Mouse (Mus musculus) embryonic facial prominence, embryonic 11.5 days (tissue): ENCODE measurements around the gene Hrh2. TPM values are rescaled to one million over a fixed set of nuclear protein-coding genes. Genes with fewer than 3 reads are reported as not detected.
A peak's percentile ranks its signal among the peaks of the same experiment; 100 is the strongest.

Source experiments
- ATAC-seq: fragments of 200-750 bp; cut with Nextera tagmentation; replicated peaks from 2 replicates; pipeline ENCODE4 v1.8.0; 2017; ENCODE audit warnings: low read depth; ENCODE audit not compliant: insufficient number of reproducible peaks, low FRiP score, low TSS enrichment
- DNase-seq: peaks from one replicate; pipeline ENCODE4 v3.0.0-alpha.2; 2015; ENCODE audit warnings: low spot score
- H3K27ac ChIP-seq: fragments of 300-500 bp; sonication (generic); replicated peaks from 2 replicates; pipeline ENCODE4 v1.5.1; 2014; ENCODE audit warnings: mild to moderate bottlenecking, low read depth, low read length, control low read depth
- H3K27me3 ChIP-seq: fragments of 300-500 bp; sonication (generic); 2 replicates; pipeline ENCODE4 v1.6.1; 2014; ENCODE audit warnings: mild to moderate bottlenecking, low read length, moderate library complexity, mixed read lengths; ENCODE audit not compliant: control insufficient read depth, insufficient read depth
- H3K36me3 ChIP-seq: fragments of 300-500 bp; sonication (generic); replicated peaks from 2 replicates; pipeline ENCODE4 v1.6.1; 2014; ENCODE audit warnings: low read depth, mild to moderate bottlenecking, low read length, moderate library complexity, mixed read lengths; ENCODE audit not compliant: control insufficient read depth, insufficient read depth
- H3K4me1 ChIP-seq: fragments of 300-500 bp; sonication (generic); 2 replicates; pipeline ENCODE4 v1.6.1; 2014; ENCODE audit warnings: low read length, mixed read lengths; ENCODE audit not compliant: control insufficient read depth, insufficient read depth
- H3K4me2 ChIP-seq: fragments of 300-500 bp; sonication (generic); 2 replicates; pipeline ENCODE4 v1.6.1; 2014; ENCODE audit warnings: low read depth, mild to moderate bottlenecking, control low read depth, low read length, moderate library complexity
- H3K4me3 ChIP-seq: fragments of 300-500 bp; sonication (generic); 2 replicates; pipeline ENCODE4 v1.5.1; 2014; ENCODE audit warnings: low read depth, low read length, control low read depth
- H3K9ac ChIP-seq: fragments of 300-500 bp; sonication (generic); replicated peaks from 2 replicates; pipeline ENCODE4 v1.6.1; 2014; ENCODE audit warnings: mild to moderate bottlenecking, control low read depth, low read length
- H3K9me3 ChIP-seq: fragments of 300-500 bp; sonication (generic); replicated peaks from 2 replicates; pipeline ENCODE4 v1.6.1; 2016; ENCODE audit warnings: mild to moderate bottlenecking, low read length, inconsistent platforms, mixed read lengths; ENCODE audit not compliant: control insufficient read depth
- WGBS: fragments of 180-500 bp; shearing (Covaris S2); extraction: QIAGEN DNeasy Blood & Tissue Kit; methylation state at CpG from one replicate; pipeline ENCODE4 v1.1.7; 2014; 5-methylcytosine and 5-hydroxymethylcytosine counted together
- polyA plus RNA-seq: library from polyadenylated mRNA; unstranded; fragments of >200 nt; fragmentation: Nextera tagmentation; extraction: Ambion mirVana; gene quantifications from 2 replicates; pipeline ENCODE4 v1.2.1, GENCODE M21; 2014

Hrh2 gene
- polyA plus RNA-seq, 1 experiment from 2014 or later: 0.06 TPM

- no peak overlapping the region for H3K4me2 ChIP-seq
- no peak for DNase-seq
- H3K27ac ChIP-seq: no peak overlapping the region
- no peak overlapping the region for H3K9ac ChIP-seq
- no peak for ATAC-seq
- no peak overlapping the region for H3K4me3 ChIP-seq
- H3K36me3 ChIP-seq: no peaks in the 10 kb centered on the region
- no peaks in the 10 kb centered on the region for H3K4me1 ChIP-seq
- WGBS: 90% methylated on average over 4 of the region's 4 CpGs
- no peaks in the 10 kb centered on the region for H3K9me3 ChIP-seq
- no peaks in the 10 kb centered on the region for H3K27me3 ChIP-seq
These were observed 29.8 kb downstream of the Hrh2 start for GRCm38 (mm10) chr13:54221631-54222179.

GRCm38 (mm10) chr13:54222921-54223769, 31.2 kb downstream of the Hrh2 start:
- DNase-seq: no peak
- no peak overlapping the region for H3K27ac ChIP-seq
- H3K4me1 ChIP-seq: no peaks in the 10 kb centered on the region
- H3K4me2 ChIP-seq: no peak overlapping the region
- no peaks in the 10 kb centered on the region for H3K9me3 ChIP-seq
- no peaks in the 10 kb centered on the region for H3K36me3 ChIP-seq
- no peak overlapping the region for H3K4me3 ChIP-seq
- no peak for ATAC-seq
- WGBS: 60% methylated on average over 13 of the region's 13 CpGs
- no peak overlapping the region for H3K9ac ChIP-seq
- H3K27me3 ChIP-seq: no peaks in the 10 kb centered on the region

- no peak overlapping the region for H3K9ac ChIP-seq
These were observed 36.1 kb downstream of the Hrh2 start for GRCm38 (mm10) chr13:54227916-54228483.

GRCm38 (mm10) chr13:54230081-54230480, 38.2 kb downstream of the Hrh2 start:
- Histone ChIP-seq H3K9ac (no peak overlapping the region), H3K9me3 (no peaks in the 10 kb centered on the region), H3K4me1 (no peaks in the 10 kb centered on the region), H3K36me3 (no peaks in the 10 kb centered on the region), H3K27me3 (no peaks in the 10 kb centered on the region), H3K4me2 (no peak overlapping the region), H3K4me3 (no peak overlapping the region), H3K27ac (no peak overlapping the region)
- 88% methylated on average over 6 of the region's 6 CpGs for WGBS
- ATAC-seq: no peak
- DNase-seq: no peak

More at GRCm38 (mm10) chr13:54227916-54228483, 36.1 kb downstream of the Hrh2 start:
- H3K4me1 ChIP-seq: no peaks in the 10 kb centered on the region
- no peaks in the 10 kb centered on the region for H3K36me3 ChIP-seq
- WGBS: 27% methylated on average over 13 of the region's 13 CpGs
- H3K27ac ChIP-seq: no peak overlapping the region
- no peaks in the 10 kb centered on the region for H3K27me3 ChIP-seq
- DNase-seq (peak; percentile 76), ATAC-seq (no peak)
- no peak overlapping the region for H3K4me2 ChIP-seq
- H3K9me3 ChIP-seq: no peaks in the 10 kb centered on the region
- H3K4me3 ChIP-seq: no peak overlapping the region

GRCm38 (mm10) chr13:54231868-54232267, 39.9 kb downstream of the Hrh2 start:
- no peak for DNase-seq
- Histone ChIP-seq H3K4me3 (no peak overlapping the region), H3K27ac (no peak overlapping the region), H3K4me2 (no peak overlapping the region), H3K36me3 (no peaks in the 10 kb centered on the region), H3K9me3 (no peaks in the 10 kb centered on the region), H3K27me3 (no peaks in the 10 kb centered on the region), H3K4me1 (no peaks in the 10 kb centered on the region), H3K9ac (no peak overlapping the region)
- whole genome bisulfite sequencing: 75% methylated on average over 10 of the region's 10 CpGs
- no peak for ATAC-seq

GRCm38 (mm10) chr13:54237512-54237911, 45.6 kb downstream of the Hrh2 start:
- Histone ChIP-seq H3K36me3 (no peaks in the 10 kb centered on the region), H3K4me3 (no peak overlapping the region), H3K27ac (no peak overlapping the region), H3K4me2 (no peak overlapping the region), H3K9me3 (no peaks in the 10 kb centered on the region), H3K4me1 (no peaks in the 10 kb centered on the region), H3K9ac (no peak overlapping the region), H3K27me3 (no peaks in the 10 kb centered on the region)
- no peak for DNase-seq
- 73% methylated on average over 6 of the region's 6 CpGs for WGBS
- no peak for ATAC-seq

GRCm38 (mm10) chr13:54238585-54239323, 46.8 kb downstream of the Hrh2 start:
- no peaks in the 10 kb centered on the region for H3K4me1 ChIP-seq
- no peak for ATAC-seq
- no peak overlapping the region for H3K9ac ChIP-seq
- H3K4me2 ChIP-seq: no peak overlapping the region
- no peaks in the 10 kb centered on the region for H3K27me3 ChIP-seq
- 57% methylated on average over 14 of the region's 14 CpGs for WGBS
- no peaks in the 10 kb centered on the region for H3K36me3 ChIP-seq
- no peak for DNase-seq
- H3K4me3 ChIP-seq: no peak overlapping the region
- no peaks in the 10 kb centered on the region for H3K9me3 ChIP-seq
- H3K27ac ChIP-seq: no peak overlapping the region
